Mouse (Mus musculus): ENCODE data around the gene Myo3b. TPM values are rescaled to one million over a fixed set of nuclear protein-coding genes. Genes with fewer than 3 reads are reported as not detected.

The Myo3b gene
- polyA plus RNA-seq, 1 experiment: not detected

GRCm38 (mm10) chr2:70337208-70337611 lies 298.3 kb downstream of the Myo3b start:
- TF ChIP-seq CTCF (IDR thresholded peaks at IDR 0.05; ENCODE audit: borderline replicate concordance, insufficient read depth, low read length): no peak
- TF ChIP-seq POLR2A (IDR thresholded peaks at IDR 0.05; ENCODE audit: low read depth, low read length): no peak
- H3K27ac ChIP-seq (ENCODE audit: insufficient read depth, low read length): no peak overlapping the region
- no peak overlapping the region for H3K4me3 ChIP-seq (ENCODE audit: insufficient read depth, low read length)
- no peaks in the 10 kb centered on the region for H3K4me1 ChIP-seq (ENCODE audit: control insufficient read depth, insufficient read depth, low read length)

DNA sequence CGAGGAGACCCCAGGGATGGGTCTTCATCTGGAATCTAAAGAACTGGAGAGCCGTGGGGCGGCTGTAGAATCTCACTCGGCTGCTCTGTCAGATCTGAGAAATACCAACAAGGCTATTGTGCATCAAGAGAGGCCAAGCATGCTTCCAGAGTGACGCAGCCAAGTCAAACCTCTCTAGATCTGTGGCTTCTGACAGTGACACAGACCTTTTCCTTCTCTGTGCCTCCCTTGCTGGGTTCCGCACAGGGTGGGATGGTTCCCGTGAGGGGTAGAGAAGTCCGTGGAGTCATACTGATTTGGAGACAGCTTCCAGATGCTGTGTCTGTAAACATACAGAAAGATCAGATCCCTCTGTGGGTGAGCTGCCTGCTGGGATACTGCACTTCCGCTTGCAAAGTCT lies 298.9 kb downstream of the Myo3b start:
- Histone ChIP-seq H3K4me3 (ENCODE audit: insufficient read depth, low read length) (no peak overlapping the region), H3K27ac (ENCODE audit: insufficient read depth, low read length) (no peak overlapping the region), H3K4me1 (ENCODE audit: control insufficient read depth, insufficient read depth, low read length) (no peaks in the 10 kb centered on the region)
- no peak for TF ChIP-seq CTCF (IDR thresholded peaks at IDR 0.05; ENCODE audit: borderline replicate concordance, insufficient read depth, low read length)
- TF ChIP-seq POLR2A (IDR thresholded peaks at IDR 0.05; ENCODE audit: low read depth, low read length): no peak

DNA sequence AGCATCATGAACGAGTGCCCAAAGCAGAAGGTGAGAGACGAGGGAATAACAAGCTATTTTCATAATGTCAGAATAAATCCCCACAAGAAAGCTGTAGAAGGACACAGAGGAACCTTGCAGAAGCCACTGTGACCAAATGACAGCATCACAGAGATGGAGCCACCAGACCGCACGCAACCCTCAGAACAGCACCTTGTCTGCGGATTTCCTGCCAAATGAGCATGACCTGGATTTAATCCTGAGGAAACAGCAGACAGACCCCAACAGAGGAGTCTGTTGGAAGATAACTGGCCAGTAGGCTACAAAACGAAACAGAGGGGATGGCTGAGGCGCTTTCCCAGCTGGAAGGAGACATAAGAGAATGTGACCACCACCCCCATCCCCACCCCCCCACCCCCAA lies 300.1 kb downstream of the Myo3b start:
- Histone ChIP-seq H3K27ac (ENCODE audit: insufficient read depth, low read length) (no peak overlapping the region), H3K4me3 (ENCODE audit: insufficient read depth, low read length) (no peak overlapping the region), H3K4me1 (ENCODE audit: control insufficient read depth, insufficient read depth, low read length) (no peaks in the 10 kb centered on the region)
- TF ChIP-seq POLR2A (IDR thresholded peaks at IDR 0.05; ENCODE audit: low read depth, low read length): no peak
- TF ChIP-seq CTCF (IDR thresholded peaks at IDR 0.05; ENCODE audit: borderline replicate concordance, insufficient read depth, low read length): no peak

GRCm38 (mm10) chr2:70339501-70339900 lies 300.6 kb downstream of the Myo3b start:
- no peak for TF ChIP-seq POLR2A (IDR thresholded peaks at IDR 0.05; ENCODE audit: low read depth, low read length)
- no peak for TF ChIP-seq CTCF (IDR thresholded peaks at IDR 0.05; ENCODE audit: borderline replicate concordance, insufficient read depth, low read length)
- Histone ChIP-seq H3K4me1 (ENCODE audit: control insufficient read depth, insufficient read depth, low read length) (no peaks in the 10 kb centered on the region), H3K4me3 (ENCODE audit: insufficient read depth, low read length) (no peak overlapping the region), H3K27ac (ENCODE audit: insufficient read depth, low read length) (no peak overlapping the region)

DNA sequence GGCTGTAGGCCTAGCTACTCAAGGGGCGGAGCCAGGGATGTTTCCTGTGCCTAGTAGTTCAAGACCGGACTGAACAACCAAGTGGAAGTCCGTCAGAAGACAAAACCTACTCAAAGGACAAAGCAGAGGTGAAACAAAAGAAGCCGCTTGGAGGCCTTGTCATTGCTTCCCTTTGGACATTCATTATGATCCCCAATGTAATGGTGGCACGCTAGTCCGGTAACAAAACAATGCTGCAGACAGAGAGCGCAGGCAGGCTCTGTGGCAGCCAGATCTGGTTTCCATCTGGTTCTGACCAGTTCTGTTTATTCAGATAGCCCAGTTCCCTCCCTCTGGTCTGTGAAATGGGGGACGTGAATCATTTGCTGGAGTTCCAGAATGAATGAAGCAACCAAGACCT lies 301.3 kb downstream of the Myo3b start:
- H3K27ac ChIP-seq (ENCODE audit: insufficient read depth, low read length): no peak overlapping the region
- no peaks in the 10 kb centered on the region for H3K4me1 ChIP-seq (ENCODE audit: control insufficient read depth, insufficient read depth, low read length)
- H3K4me3 ChIP-seq (ENCODE audit: insufficient read depth, low read length): no peak overlapping the region
- no peak for TF ChIP-seq POLR2A (IDR thresholded peaks at IDR 0.05; ENCODE audit: low read depth, low read length)
- TF ChIP-seq CTCF (IDR thresholded peaks at IDR 0.05; ENCODE audit: borderline replicate concordance, insufficient read depth, low read length): no peak

- no peak overlapping the region for H3K4me3 ChIP-seq (ENCODE audit: insufficient read depth, low read length)
- no peak overlapping the region for H3K27ac ChIP-seq (ENCODE audit: insufficient read depth, low read length)
- H3K4me1 ChIP-seq (ENCODE audit: control insufficient read depth, insufficient read depth, low read length): no peaks in the 10 kb centered on the region
- no peak for TF ChIP-seq POLR2A (IDR thresholded peaks at IDR 0.05; ENCODE audit: low read depth, low read length)
- no peak for TF ChIP-seq CTCF (IDR thresholded peaks at IDR 0.05; ENCODE audit: borderline replicate concordance, insufficient read depth, low read length)
Measured at GRCm38 (mm10) chr2:70345126-70345525, 306.2 kb downstream of the Myo3b start.

DNA sequence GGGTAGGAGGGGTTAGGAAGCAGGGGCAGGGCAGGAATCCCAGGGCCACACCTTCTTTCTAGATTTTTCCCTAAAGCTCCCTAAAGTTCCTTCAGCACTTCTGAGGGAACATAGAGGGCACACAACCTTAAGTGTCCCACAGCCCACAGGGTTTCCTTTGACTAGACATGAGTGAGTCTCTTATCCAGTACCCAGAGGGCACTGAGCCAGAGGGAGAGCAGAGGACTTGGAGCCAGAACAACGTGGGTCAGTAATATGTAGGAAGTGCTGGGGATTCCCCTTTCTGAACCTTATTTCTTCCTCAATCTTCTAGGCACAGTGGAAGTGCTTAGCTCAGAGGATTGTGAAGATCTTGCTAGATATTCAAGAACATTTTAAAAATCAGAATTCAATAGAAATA lies 308.6 kb downstream of the Myo3b start:
- no peaks in the 10 kb centered on the region for H3K4me1 ChIP-seq (ENCODE audit: control insufficient read depth, insufficient read depth, low read length)
- TF ChIP-seq CTCF (IDR thresholded peaks at IDR 0.05; ENCODE audit: borderline replicate concordance, insufficient read depth, low read length): no peak
- TF ChIP-seq POLR2A (IDR thresholded peaks at IDR 0.05; ENCODE audit: low read depth, low read length): no peak
- no peak overlapping the region for H3K4me3 ChIP-seq (ENCODE audit: insufficient read depth, low read length)
- H3K27ac ChIP-seq (ENCODE audit: insufficient read depth, low read length): no peak overlapping the region

GRCm38 (mm10) chr2:70348793-70349553 lies 310.0 kb downstream of the Myo3b start:
- Histone ChIP-seq H3K4me3 (ENCODE audit: insufficient read depth, low read length) (no peak overlapping the region), H3K4me1 (ENCODE audit: control insufficient read depth, insufficient read depth, low read length) (no peaks in the 10 kb centered on the region), H3K27ac (ENCODE audit: insufficient read depth, low read length) (no peak overlapping the region)
- no peak for TF ChIP-seq POLR2A (IDR thresholded peaks at IDR 0.05; ENCODE audit: low read depth, low read length)
- TF ChIP-seq CTCF (IDR thresholded peaks at IDR 0.05; ENCODE audit: borderline replicate concordance, insufficient read depth, low read length): no peak

DNA sequence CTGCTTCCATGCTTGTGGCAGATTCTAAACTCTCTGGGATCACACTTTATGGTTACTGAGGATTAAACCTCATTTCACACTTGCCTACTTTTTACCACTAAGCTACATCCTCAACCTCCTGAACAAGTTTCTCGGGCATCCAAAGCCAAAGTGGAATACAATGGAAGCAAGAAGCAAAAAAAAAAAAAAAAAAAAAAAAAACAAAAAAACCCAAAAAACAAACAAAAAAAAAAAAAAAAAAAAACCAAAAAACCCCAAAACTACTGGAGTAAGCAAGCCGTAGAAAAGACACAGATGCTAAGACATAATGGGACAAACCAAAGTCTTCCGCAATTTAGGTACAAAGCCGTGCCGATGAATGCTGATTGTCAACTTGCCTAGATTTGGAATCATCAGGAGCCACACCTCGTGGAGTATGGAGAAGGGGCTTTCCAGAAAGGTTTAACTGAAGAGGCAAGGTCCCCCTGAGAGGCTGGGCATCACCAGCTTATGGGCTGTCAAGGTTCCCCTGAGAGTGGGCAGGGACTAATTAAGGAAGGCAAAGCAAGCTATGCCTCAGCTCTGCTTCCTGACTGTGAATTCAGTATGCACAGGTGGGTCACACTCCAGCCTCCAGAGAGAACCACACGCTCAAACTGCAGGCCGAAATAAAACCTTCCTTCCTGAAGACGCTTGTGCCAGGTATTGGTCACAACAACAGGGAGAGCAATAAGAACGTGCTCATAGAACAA lies 313.7 kb downstream of the Myo3b start:
- TF ChIP-seq CTCF (IDR thresholded peaks at IDR 0.05; ENCODE audit: borderline replicate concordance, insufficient read depth, low read length) (no peak), POLR2A (IDR thresholded peaks at IDR 0.05; ENCODE audit: low read depth, low read length) (no peak)
- Histone ChIP-seq H3K27ac (ENCODE audit: insufficient read depth, low read length) (no peak overlapping the region), H3K4me3 (ENCODE audit: insufficient read depth, low read length) (no peak overlapping the region), H3K4me1 (ENCODE audit: control insufficient read depth, insufficient read depth, low read length) (no peaks in the 10 kb centered on the region)

- Histone ChIP-seq H3K4me1 (ENCODE audit: control insufficient read depth, insufficient read depth, low read length) (no peaks in the 10 kb centered on the region), H3K4me3 (ENCODE audit: insufficient read depth, low read length) (no peak overlapping the region), H3K27ac (ENCODE audit: insufficient read depth, low read length) (no peak overlapping the region)
- TF ChIP-seq CTCF (IDR thresholded peaks at IDR 0.05; ENCODE audit: borderline replicate concordance, insufficient read depth, low read length): no peak
- no peak for TF ChIP-seq POLR2A (IDR thresholded peaks at IDR 0.05; ENCODE audit: low read depth, low read length)
Measured at GRCm38 (mm10) chr2:70354056-70354455, 315.1 kb downstream of the Myo3b start.

Data from embryonic fibroblast, embryonic 13.5 days (primary cell).